Mouse (Mus musculus): ENCODE results near the gene Alg10b.

- TF ChIP-seq CTCF (conservative IDR thresholded peaks at IDR 0.05; ENCODE audit: low read length) (no peak), POU5F1 (IDR thresholded peaks at IDR 0.05; ENCODE audit: borderline replicate concordance, low read length) (no peak)
Observed at GRCm38 (mm10) chr15:90244081-90244480, 20.0 kb downstream of the Alg10b start.

Measured in E14TG2a.4 (cell line).